Mouse (Mus musculus): ENCODE results near the gene Klhl32.
A peak's percentile ranks its signal among the peaks of the same experiment; 100 is the strongest.
"Not testable (repeated sequence)": the region's sequence is repeated elsewhere in the genome, so short reads cannot be mapped to it uniquely, and the experiment has no call there.

The Klhl32 gene

GRCm38 (mm10) chr4:24850401-24851325 lies at the start of gene Klhl32:
Gene Klhl32 (minus strand): TSS chr4:24851124.
- peak; percentile 26 for DNase-seq

- DNase-seq = no peak
Observed at GRCm38 (mm10) chr4:24899146-24899545, 48.2 kb upstream of the Klhl32 start.

GRCm38 (mm10) chr4:24898636-24899035 lies 47.7 kb upstream of the Klhl32 start:
- DNase-seq = no peak

- peak; percentile 86 for DNase-seq
Observed at GRCm38 (mm10) chr4:24897851-24898515, 47.1 kb upstream of the Klhl32 start, which contains the start of gene Ndufaf4. Gene Ndufaf4 (plus strand): TSS chr4:24898083.

- DNase-seq = no peak
Observed at GRCm38 (mm10) chr4:24897351-24897750, 46.4 kb upstream of the Klhl32 start.

GRCm38 (mm10) chr4:24896829-24897228 lies 45.9 kb upstream of the Klhl32 start:
- DNase-seq = no peak

GRCm38 (mm10) chr4:24894625-24895024 lies 43.7 kb upstream of the Klhl32 start:
- DNase-seq = no peak

- DNase-seq = not testable (repeated sequence)
Observed at GRCm38 (mm10) chr4:24892293-24892692, 41.4 kb upstream of the Klhl32 start.

GRCm38 (mm10) chr4:24889386-24889785 lies 38.5 kb upstream of the Klhl32 start:
- not testable (repeated sequence) for DNase-seq

- no peak for DNase-seq
Observed at GRCm38 (mm10) chr4:24869230-24869629, 18.3 kb upstream of the Klhl32 start.

- no peak for DNase-seq
Observed at GRCm38 (mm10) chr4:24865691-24866090, 14.8 kb upstream of the Klhl32 start.

- no peak for DNase-seq
Observed at GRCm38 (mm10) chr4:24847406-24847805, 3.5 kb downstream of the Klhl32 start.

GRCm38 (mm10) chr4:24845546-24845945 lies 5.4 kb downstream of the Klhl32 start:
- no peak for DNase-seq

GRCm38 (mm10) chr4:24838567-24838966 lies 12.4 kb downstream of the Klhl32 start:
- DNase-seq = no peak

- no peak for DNase-seq
Observed at GRCm38 (mm10) chr4:24835555-24835954, 15.4 kb downstream of the Klhl32 start.

- no peak for DNase-seq
Observed at GRCm38 (mm10) chr4:24808316-24808715, 42.6 kb downstream of the Klhl32 start.

- no peak for DNase-seq
Observed at GRCm38 (mm10) chr4:24801881-24802280, 49.0 kb downstream of the Klhl32 start.

- DNase-seq = no peak
Observed at GRCm38 (mm10) chr4:24801343-24801742, 49.6 kb downstream of the Klhl32 start.

GRCm38 (mm10) chr4:24800345-24800936 lies 50.5 kb downstream of the Klhl32 start:
- DNase-seq = no peak

- no peak for DNase-seq
Observed at GRCm38 (mm10) chr4:24799037-24799436, 51.9 kb downstream of the Klhl32 start.

- DNase-seq = no peak
Observed at GRCm38 (mm10) chr4:24797868-24798267, 53.1 kb downstream of the Klhl32 start.

GRCm38 (mm10) chr4:24797280-24797679 lies 53.6 kb downstream of the Klhl32 start:
- no peak for DNase-seq

- DNase-seq = no peak
Observed at GRCm38 (mm10) chr4:24796229-24796628, 54.7 kb downstream of the Klhl32 start.

Data from thymus, adult 18-20 months (tissue).